Mouse (Mus musculus): Measurements from ENCODE around the gene Pik3ip1.

Pik3ip1 gene

GRCm38 (mm10) chr11:3335651-3336216 lies 5.5 kb downstream of the Pik3ip1 start:
- intact Hi-C loops (cut with DNase I): no loop called here

- intact Hi-C loops (cut with DNase I): no loop called here
Measured at GRCm38 (mm10) chr11:3336602-3337001, 6.4 kb downstream of the Pik3ip1 start.

- intact Hi-C loops (cut with DNase I): no loop called here
Measured at GRCm38 (mm10) chr11:3337173-3337955, 7.2 kb downstream of the Pik3ip1 start.

GRCm38 (mm10) chr11:3337961-3338360 lies 7.8 kb downstream of the Pik3ip1 start:
- intact Hi-C loops (cut with DNase I): no loop called here

GRCm38 (mm10) chr11:3341476-3341875 lies 11.3 kb downstream of the Pik3ip1 start:
- intact Hi-C loops (cut with DNase I): no loop called here

- intact Hi-C loops (cut with DNase I): loop anchor here (5.0 kb wide), 1 partner anchor 62 kb away; the partner anchor contains the start of gene Limk2
Measured at GRCm38 (mm10) chr11:3344916-3345315, 14.7 kb downstream of the Pik3ip1 start.

DNA sequence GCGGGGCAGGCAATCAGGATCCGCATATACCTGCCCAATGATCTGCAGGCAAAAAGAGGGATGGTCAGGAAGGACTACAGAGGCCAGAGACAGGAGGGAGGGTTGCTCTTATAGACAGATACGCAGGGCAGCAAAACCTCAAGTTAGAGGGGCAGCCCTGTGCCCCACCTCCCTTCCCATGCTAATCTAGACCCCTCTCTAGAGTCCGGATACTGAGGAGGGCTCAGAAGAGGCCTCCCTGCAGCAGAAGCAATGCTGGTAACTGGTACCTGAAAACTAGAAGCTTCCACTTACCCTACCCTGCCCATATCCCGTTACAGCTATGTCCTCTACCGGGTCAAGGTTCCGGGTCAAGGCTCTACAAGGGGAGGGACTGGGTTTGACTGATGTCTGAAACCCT lies 16.1 kb downstream of the Pik3ip1 start:
- intact Hi-C loops (cut with DNase I): loop anchor here (5.0 kb wide), 1 partner anchor 61 kb away; the partner anchor contains the start of gene Limk2

DNA sequence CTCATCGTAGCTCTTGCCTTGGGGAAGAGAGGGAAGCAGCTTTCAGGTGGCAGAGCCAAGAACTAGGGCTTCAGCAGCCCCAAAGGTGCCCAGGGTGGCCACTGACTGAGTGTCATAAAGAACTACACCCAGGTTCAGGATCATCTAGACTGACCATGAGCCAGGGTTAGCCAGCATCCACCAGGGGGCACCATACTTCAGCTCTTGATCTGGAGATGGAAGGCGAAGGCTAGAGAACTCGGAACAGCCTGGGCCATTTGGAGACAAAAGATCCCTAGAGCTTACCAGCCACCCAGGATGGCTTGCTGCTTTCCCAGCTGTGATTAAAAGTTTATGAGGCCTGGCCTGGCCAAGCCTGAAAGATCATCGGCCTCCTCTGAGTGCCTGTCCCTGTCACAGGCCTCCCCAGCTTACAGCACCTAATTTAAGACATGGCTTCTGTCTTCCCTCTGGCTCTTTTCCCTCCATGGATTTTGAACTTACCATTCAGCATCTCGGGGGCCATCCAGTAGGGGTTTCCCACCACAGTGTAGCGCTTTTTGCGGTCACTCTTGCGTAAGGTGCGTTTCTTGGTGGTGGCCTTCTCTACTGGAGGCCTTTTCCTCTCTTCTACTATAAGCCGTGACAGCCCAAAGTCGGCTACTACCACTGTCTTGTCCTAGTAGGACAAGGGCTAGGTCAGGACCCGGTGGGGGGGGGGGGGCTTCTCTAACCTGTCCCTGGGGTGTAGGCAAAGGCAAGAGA lies 17.1 kb downstream of the Pik3ip1 start:
- intact Hi-C loops (cut with DNase I): loop anchor here (5.0 kb wide), 1 partner anchor 60 kb away; the partner anchor contains the start of gene Limk2

DNA sequence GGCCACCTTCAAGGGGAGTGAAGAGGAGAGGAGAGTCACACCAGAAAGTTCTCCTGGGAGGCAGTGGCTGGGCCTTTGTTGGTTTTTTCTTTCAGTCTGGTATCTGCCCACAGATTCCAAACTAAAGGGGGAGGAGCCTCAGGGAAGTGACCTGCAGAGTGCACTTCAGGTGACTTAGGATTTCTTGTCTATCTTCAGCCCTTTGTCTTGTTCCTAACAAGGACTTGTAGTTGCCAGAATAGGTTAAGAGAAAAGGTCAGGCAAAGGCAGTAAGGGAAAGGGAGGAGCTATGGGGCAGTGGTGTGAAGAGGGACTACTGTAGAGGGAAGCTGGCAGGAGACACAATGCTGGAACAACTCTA lies 17.6 kb downstream of the Pik3ip1 start:
- intact Hi-C loops (cut with DNase I): loop anchor here (5.0 kb wide), 1 partner anchor 59 kb away; the partner anchor contains the start of gene Limk2

DNA sequence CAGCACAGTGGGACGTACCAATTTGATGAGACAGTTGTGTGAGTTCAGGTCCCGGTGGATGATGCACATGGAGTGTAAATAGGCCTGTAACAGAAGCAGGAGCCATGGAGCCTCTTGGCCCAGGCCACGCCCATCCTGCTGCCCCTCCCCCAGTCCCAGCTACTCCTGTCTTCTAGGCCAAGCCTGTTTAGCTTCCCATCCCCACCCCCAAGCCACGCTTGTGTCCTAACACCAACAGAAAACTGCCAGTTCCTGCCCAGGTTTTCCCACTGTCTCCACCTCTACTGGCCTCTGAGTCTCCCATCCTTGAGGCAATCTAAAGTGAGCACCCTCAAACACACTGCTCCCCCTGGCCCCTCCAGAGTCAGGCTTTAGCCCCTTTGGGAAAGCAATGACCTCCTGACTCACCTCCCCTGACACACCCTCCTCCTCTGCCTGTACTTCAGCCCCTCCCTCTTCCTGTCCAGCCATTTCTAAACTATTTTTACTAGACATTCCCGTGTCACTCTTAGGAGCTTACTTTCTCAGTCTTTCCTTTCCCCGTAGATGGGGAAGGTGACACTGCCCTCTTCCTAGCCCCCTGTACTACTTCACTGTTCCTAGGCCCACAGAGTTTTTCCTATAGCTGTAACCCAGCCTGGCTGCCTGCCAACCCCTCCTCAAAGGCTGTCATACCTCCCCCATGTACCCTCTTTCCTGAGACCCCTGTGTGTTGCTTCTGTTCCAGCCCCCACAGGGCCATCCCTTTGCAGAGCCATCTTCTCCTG lies 18.6 kb downstream of the Pik3ip1 start:
- intact Hi-C loops (cut with DNase I): loop anchor here (5.0 kb wide), 1 partner anchor 59 kb away; the partner anchor contains the start of gene Limk2

- intact Hi-C loops (cut with DNase I): loop anchor here (5.0 kb wide), 1 partner anchor 58 kb away; the partner anchor contains the start of gene Limk2
Measured at GRCm38 (mm10) chr11:3349343-3349695, 19.1 kb downstream of the Pik3ip1 start.

DNA sequence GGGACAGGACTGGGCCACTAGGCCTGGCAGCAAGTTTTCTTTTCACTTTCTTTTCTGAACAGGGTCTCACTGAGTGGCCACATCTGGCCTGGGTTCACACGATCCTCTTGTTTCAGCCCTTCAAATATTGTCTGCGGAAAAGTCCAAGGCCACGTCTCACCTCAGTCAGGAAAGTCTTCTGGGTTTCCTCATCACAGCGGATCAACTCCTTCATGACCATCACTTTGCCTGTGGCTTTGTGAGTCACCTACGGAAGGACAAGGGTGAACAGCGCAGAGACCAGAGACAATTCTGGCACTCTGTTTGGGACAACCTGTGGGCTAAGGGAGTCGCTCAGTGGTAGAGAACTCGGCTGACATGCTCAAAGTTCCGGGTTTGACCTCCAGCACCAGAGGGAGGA lies 21.9 kb downstream of the Pik3ip1 start:
- intact Hi-C loops (cut with DNase I): no loop called here

GRCm38 (mm10) chr11:3352990-3353585 lies 22.9 kb downstream of the Pik3ip1 start:
- intact Hi-C loops (cut with DNase I): no loop called here

- intact Hi-C loops (cut with DNase I): no loop called here
Measured at GRCm38 (mm10) chr11:3362854-3363253, 32.7 kb downstream of the Pik3ip1 start.

- intact Hi-C loops (cut with DNase I): no loop called here
Measured at GRCm38 (mm10) chr11:3366411-3366810, 36.2 kb downstream of the Pik3ip1 start.

GRCm38 (mm10) chr11:3368983-3369382 lies 38.8 kb downstream of the Pik3ip1 start:
- intact Hi-C loops (cut with DNase I): no loop called here

DNA sequence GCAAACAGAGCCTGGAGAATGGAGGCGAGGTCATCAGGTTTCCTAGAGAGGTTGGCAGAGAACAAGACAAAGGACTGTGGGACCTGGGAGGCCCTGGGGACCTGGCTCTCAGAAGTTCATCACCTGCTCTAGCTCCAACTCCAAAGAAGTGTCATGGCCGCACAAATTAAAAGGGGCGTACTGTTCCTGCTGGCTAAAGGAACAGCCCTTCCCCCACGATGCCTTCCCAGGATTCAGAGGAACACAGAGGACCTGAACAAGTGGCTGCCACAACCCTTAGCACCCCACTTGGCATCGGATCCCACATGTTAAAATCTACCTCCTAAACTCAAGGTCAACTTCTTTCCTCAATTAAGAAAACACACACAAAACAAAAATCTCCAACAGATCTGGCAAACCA lies 39.2 kb downstream of the Pik3ip1 start:
- intact Hi-C loops (cut with DNase I): no loop called here

GRCm38 (mm10) chr11:3370162-3370561 lies 40.0 kb downstream of the Pik3ip1 start:
- intact Hi-C loops (cut with DNase I): no loop called here

GRCm38 (mm10) chr11:3370928-3371598 lies 40.9 kb downstream of the Pik3ip1 start:
- intact Hi-C loops (cut with DNase I): no loop called here

- intact Hi-C loops (cut with DNase I): no loop called here
Measured at GRCm38 (mm10) chr11:3371599-3372295, 41.5 kb downstream of the Pik3ip1 start.
